Mouse (Mus musculus) cortical plate, adult 2 months (tissue): ENCODE results near the gene Cyth3. TPM values are rescaled to one million over a fixed set of nuclear protein-coding genes. Genes with fewer than 3 reads are reported as not detected.

Experiments used
- H3K27ac ChIP-seq: fragments of 200-500 bp; 2 replicates; pipeline ENCODE4 v1.5.1; 2012; ENCODE audit warnings: low read length, control low read depth, inconsistent platforms; ENCODE audit not compliant: insufficient read depth
- H3K4me1 ChIP-seq: fragments of 200-500 bp; 2 replicates; pipeline ENCODE4 v1.6.1; 2011; ENCODE audit warnings: low read length; ENCODE audit not compliant: control insufficient read depth, insufficient read depth
- H3K4me3 ChIP-seq: fragments of 200-500 bp; 2 replicates; pipeline ENCODE4 v1.5.1; 2011; ENCODE audit warnings: mild to moderate bottlenecking, low read length, control low read depth; ENCODE audit not compliant: insufficient read depth
- CTCF ChIP-seq: fragments of 200-500 bp; IDR thresholded peaks from 2 replicates; pipeline ENCODE4 v1.5.1; 2011; ENCODE audit warnings: mild to moderate bottlenecking, control low read depth, low read length; ENCODE audit not compliant: insufficient read depth; ENCODE audit errors: extremely low read depth
- POLR2A ChIP-seq: fragments of 200-500 bp; IDR thresholded peaks from 2 replicates; pipeline ENCODE4 v1.6.1; 2011; ENCODE audit warnings: mild to moderate bottlenecking, low read length, control low read depth; ENCODE audit not compliant: insufficient read depth; ENCODE audit errors: extremely low read depth
- polyA plus RNA-seq: library from polyadenylated mRNA; depleted of rRNA; stranded (reverse); fragments of >200 nt; gene quantifications from 2 replicates; pipeline ENCODE4 v1.2.3, GENCODE M21; 2012

Gene Cyth3
- polyA plus RNA-seq, 1 experiment, result 33.9 TPM

DNA sequence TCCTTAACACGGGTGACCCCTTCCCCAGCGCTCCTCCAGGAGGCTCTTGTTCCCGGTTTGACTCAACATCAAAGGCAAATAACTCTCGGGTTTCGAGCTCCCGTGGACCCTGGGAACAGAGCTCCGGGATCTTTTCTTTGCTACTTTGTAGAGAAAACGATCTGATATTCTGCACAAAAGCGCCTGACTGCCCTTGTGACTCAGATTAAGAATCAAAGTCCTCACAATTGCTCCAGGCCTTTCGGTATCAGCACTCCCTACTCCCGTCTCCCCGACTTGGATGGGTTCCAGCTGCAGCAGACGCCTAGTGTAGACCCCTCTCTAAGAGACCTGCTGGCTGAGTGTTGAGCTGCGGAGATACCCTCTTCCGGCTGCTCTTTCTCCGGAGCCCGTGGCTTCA, 33.1 kb upstream of the Cyth3 start:
- no peak overlapping the region for H3K4me3 ChIP-seq
- H3K4me1 ChIP-seq, result no peaks in the 10 kb centered on the region
- TF ChIP-seq CTCF (no peak), POLR2A (no peak)
- H3K27ac ChIP-seq, result no peak overlapping the region

DNA sequence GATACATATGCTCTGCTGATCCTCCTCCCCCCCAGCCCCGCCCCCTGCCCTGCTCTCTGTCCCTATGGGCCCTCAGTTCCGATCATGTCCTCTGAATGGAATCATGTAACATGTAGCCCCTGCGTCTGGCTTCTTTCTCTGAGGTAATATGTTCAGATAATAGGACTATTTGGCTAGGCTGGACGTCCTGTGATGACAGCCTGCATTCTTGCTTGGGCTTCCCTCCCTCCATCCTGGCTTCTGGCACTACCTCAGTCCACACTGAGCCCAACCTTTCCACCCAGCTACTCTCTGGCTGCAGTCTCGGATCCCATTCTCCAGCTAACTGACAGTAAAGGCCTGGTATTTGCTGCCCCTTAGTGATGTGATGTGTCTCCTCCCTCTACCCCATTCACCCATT, 29.3 kb upstream of the Cyth3 start:
- no peaks in the 10 kb centered on the region for H3K4me1 ChIP-seq
- H3K4me3 ChIP-seq, result no peak overlapping the region
- no peak overlapping the region for H3K27ac ChIP-seq
- TF ChIP-seq CTCF (no peak), POLR2A (no peak)

DNA sequence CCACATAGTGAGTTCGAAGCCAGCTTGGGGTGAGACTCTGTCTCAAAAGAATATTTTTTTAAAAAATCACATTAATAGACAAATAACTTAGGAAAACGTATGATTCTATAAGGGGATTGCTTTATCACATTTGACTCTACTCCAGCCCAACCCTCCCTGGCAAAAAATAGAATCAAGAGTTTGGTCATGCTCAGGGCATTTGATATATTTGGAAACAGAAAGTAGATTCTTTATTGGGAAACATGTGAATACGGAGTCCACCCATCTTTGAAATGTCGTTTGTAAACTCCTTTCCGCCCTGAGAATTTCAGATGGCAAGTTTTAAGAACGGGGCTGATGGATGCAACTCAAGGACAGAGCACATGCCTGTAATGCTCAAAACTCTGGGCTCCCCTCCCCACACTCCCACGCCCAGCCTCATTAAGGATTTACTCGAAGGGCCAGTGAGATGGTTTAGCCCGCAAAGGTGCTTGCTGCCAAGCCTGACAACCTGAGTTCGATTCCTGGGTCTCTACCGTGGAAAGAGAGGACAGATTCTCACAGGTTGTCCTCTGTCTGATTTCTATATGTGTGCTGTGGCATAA, 28.6 kb upstream of the Cyth3 start:
- Histone ChIP-seq H3K4me1 (no peaks in the 10 kb centered on the region), H3K27ac (no peak overlapping the region), H3K4me3 (no peak overlapping the region)
- TF ChIP-seq POLR2A, result no peak
- TF ChIP-seq CTCF, result no peak

DNA sequence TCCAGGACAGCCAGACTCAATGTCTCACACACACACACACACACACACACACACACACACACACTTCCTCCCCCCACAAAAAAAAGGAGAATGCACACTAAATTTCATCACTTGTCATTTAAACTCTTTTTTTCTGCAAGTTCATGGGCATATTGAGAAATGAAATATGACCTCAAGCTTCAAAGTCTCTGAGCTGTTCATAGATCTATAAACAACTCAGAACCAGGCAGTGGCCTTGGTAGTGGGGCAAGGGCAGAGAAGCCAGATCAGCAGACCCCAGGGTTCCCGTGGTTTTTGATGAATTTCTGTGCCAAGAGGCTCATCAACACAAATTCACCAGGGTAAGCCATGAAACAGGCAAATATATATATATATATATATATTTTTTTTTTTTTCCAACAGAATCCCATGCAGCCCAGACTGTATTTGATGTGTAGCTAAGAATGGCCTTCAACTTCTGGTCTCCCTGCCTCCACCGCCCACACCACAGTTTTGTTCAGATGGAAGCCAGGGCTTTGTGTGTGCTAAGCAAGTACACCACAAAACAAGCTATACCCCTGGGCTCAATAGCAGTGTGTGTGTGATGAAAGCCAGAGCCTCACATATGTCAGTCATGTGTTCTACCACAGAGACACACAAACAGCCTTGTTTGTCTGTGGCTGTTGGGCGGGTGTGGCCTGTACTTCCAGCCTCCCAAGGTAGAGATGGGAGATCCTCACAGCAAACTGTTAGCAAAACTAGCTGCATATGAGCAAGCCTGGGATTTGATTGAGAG, 27.8 kb upstream of the Cyth3 start:
- no peaks in the 10 kb centered on the region for H3K4me1 ChIP-seq
- no peak overlapping the region for H3K27ac ChIP-seq
- H3K4me3 ChIP-seq, result no peak overlapping the region
- TF ChIP-seq POLR2A (no peak), CTCF (no peak)

DNA sequence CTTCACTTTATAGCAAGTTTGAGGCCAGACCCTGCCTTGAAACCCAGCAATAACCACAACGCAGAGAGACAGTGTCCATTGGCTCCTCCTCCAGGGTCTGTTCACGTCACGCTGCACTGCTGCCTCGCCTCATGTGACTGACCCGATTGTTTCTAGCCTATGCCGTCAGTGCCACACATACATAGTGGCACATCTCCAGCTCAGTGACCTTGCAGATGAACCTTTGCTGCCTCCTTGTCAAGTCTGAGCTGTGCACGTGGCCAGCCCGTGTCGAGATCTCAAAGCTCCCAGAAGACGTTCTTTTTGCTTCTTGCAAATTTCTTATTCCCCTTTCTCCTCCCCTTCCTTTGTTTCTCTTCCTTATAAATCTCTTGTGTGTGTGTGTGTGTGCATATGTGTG, 20.2 kb upstream of the Cyth3 start:
- Histone ChIP-seq H3K4me1 (no peaks in the 10 kb centered on the region), H3K27ac (no peak overlapping the region), H3K4me3 (no peak overlapping the region; the same call in 1 of the 2 replicates)
- TF ChIP-seq POLR2A (no peak), CTCF (no peak)

DNA sequence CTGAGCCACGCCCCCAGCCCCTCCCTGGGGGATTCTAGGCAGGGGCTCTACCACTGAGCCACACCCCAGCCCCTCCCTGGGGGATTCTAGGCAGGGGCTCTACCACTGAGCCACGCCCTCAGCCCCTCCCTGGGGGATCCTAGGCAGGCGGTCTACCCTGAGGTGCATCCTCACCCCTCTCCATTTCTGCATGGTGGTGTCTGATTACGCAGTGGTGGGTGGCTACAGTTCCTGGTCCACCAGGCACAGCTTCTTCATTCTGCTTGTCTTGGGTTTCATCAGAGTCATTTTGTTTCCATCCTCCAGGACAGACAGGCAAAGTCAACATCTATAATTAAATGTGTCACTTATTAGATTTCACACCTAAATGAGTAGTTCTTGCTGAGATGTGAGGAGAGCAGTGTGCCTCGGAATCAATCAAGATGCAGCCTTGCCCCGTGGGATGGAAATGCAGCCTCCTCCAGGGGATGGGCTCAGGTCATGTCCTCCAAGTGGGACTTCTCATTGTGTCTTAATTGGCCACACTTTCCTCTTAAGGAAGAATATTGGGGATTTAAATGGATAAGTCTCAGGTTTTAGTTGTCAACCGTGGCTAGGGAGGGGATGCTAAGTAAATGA, 18.0 kb upstream of the Cyth3 start:
- H3K27ac ChIP-seq, result no peak overlapping the region
- H3K4me1 ChIP-seq, result no peaks in the 10 kb centered on the region
- TF ChIP-seq CTCF (no peak), POLR2A (no peak)
- H3K4me3 ChIP-seq, result no peak overlapping the region

DNA sequence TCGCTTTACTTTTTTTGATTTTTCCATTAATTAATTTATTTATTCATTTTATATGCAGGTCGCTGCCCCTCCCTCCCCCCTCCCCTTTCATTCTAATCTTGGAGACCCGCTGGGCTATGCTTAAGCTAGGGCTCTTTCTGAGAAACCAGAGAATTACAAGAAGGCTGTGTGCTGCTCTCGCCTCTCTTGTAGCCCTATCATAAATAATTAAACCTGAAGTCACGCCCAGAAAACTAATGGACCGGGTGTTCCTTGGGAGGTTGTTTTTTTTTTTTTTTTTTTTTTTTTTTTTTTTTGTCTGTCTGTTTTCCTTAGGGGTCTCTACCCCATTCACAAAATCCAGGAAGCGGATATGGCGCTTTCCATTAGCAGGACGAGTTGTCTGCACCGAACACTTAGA, 15.5 kb upstream of the Cyth3 start:
- Histone ChIP-seq H3K4me3 (no peak overlapping the region), H3K27ac (no peak overlapping the region), H3K4me1 (no peaks in the 10 kb centered on the region)
- no peak for TF ChIP-seq CTCF
- no peak for TF ChIP-seq POLR2A

DNA sequence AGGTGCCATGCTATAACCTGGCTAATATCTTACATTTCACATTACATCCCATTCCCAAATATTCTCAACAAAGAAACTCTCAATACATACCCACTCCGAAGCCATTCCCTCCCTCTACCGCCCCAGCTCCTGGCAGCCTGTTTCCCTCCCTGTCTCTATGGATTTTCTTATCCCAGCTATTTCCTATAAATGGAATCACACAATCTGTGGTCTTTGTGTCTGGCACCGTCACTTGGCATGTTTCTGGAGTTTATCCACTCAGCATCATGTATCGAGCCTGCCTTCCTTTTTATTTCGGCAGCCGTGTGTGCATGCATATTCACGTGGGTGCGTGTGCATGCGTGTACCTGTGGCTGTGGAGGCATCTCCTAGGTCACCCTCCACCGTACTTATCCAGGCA, 14.1 kb upstream of the Cyth3 start:
- H3K27ac ChIP-seq, result no peak overlapping the region
- TF ChIP-seq CTCF (no peak), POLR2A (no peak)

DNA sequence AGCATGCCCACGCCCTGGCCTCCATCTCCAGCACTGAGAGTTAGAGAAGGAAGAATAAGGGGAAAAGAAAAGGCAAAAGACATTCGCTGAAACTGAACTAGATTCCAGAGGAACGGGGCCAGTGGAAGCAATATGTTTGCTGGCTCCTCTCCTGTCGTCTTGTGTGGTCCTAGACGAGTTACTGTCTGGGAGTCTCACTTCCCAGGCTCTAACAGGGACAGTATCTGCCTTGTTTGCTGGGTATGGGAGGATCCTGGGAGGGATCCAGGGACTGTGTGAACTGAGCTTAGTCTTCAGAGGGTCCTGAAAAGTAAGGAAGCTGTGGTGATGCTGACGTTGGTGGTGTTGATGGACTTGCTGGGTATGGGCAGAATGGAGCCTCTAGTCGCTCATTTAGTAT, 10.3 kb upstream of the Cyth3 start:
- Histone ChIP-seq H3K4me3 (no peak overlapping the region), H3K27ac (no peak overlapping the region), H3K4me1 (no peaks in the 10 kb centered on the region)
- no peak for TF ChIP-seq CTCF
- TF ChIP-seq POLR2A, result no peak

More for the DNA sequence above, 14.1 kb upstream of the Cyth3 start:
- H3K4me1 ChIP-seq, result no peaks in the 10 kb centered on the region
- H3K4me3 ChIP-seq, result no peak overlapping the region

DNA sequence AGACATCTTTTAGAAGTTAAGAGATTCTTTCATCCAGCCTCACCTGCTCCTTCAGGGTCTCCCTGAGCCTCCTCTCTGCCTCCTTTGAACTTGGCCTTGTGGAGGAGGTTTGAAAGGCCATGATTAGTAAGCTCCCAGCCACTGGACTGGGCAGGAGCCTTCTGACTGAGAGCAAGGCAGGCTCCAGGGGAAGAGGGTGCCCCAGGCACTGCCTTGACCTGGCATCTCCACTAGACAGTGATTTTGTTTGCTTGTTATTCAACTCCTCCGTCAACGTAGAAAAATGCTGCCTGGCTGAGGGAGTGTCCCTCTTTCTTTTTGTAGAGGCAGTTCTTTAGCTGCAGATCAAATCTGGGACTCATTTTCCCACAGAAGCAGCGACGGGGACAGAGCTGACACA, 9.0 kb upstream of the Cyth3 start:
- Histone ChIP-seq H3K4me1 (no peaks in the 10 kb centered on the region), H3K27ac (no peak overlapping the region), H3K4me3 (no peak overlapping the region)
- TF ChIP-seq CTCF (no peak), POLR2A (no peak)
